Mouse (Mus musculus): ENCODE measurements around the gene Mettl27.

GRCm38 (mm10) chr5:134967164-134967944 lies 35.2 kb downstream of the Mettl27 start:
- no peak for TF ChIP-seq ZC3H11A (IDR thresholded peaks at IDR 0.05; ENCODE audit: borderline replicate concordance, low read depth, low read length)
- TF ChIP-seq CHD2 (IDR thresholded peaks at IDR 0.05; ENCODE audit: low read depth, low read length): no peak
- TF ChIP-seq ZNF384 (IDR thresholded peaks at IDR 0.05; ENCODE audit: low read depth, low read length): no peak
- no peak for TF ChIP-seq HCFC1 (IDR thresholded peaks at IDR 0.05; ENCODE audit: borderline replicate concordance, insufficient read depth, low read length)
